In genomic region chr16:11537663-11538062, GRCm38 (mm10) we compare ENCODE assay signal across 19 mouse cellular contexts.
DNase-seq lines count a peak whose midpoint lies in the region; ATAC-seq and TF ChIP-seq lines count a peak whose summit lies in the region.
"Had no signal": no experiment of that assay in that cellular context is flagged by ENCODE, and none has a peak within 500 bp of the region (broad histone marks: within the 10 kb centered on the region; RNA-seq: fewer than 3 reads in every experiment).

No protein-coding gene starts in this region.

- no peak for TF ChIP-seq POLR2A in brain, embryonic 14.5 days (IDR thresholded peaks at IDR 0.05; ENCODE audit: borderline replicate concordance, extremely low read depth, insufficient read depth, insufficient read length, poor library complexity, severe bottlenecking)
- no peak for TF ChIP-seq POLR2A in limb, embryonic 14.5 days (IDR thresholded peaks at IDR 0.05; ENCODE audit: borderline replicate concordance, extremely low read depth, insufficient read depth, insufficient read length)

- ATAC-seq in hindbrain, embryonic 13.5 days (ENCODE audit: low FRiP score), result no peak
- no peak for ATAC-seq in limb, embryonic 14.5 days (ENCODE audit: low FRiP score, low read depth)
- ATAC-seq in erythroblast, adult 5-6 weeks (replicated peaks; ENCODE audit: low FRiP score, poor library complexity, severe bottlenecking), result no peak

- no peaks in the 10 kb centered on the region for H3K36me3 ChIP-seq in hindbrain, embryonic 10.5 days
- no peaks in the 10 kb centered on the region for H3K36me3 ChIP-seq in hindbrain, embryonic 13.5 days
- no peaks in the 10 kb centered on the region for H3K36me3 ChIP-seq in limb, embryonic 14.5 days (ENCODE audit: control insufficient read depth, insufficient read depth, low read length)
- H3K36me3 ChIP-seq: heart, embryonic 15.5 days; hindbrain, embryonic 15.5 days; liver, embryonic 15.5 days; midbrain, embryonic 12.5 days; neural tube, embryonic 12.5 days had no signal

- no peaks in the 10 kb centered on the region for H3K27me3 ChIP-seq in hindbrain, embryonic 10.5 days (ENCODE audit: insufficient read depth, poor library complexity, severe bottlenecking)
- H3K27me3 ChIP-seq in hindbrain, embryonic 13.5 days, result no peaks in the 10 kb centered on the region
- H3K27me3 ChIP-seq in limb, embryonic 14.5 days (ENCODE audit: control insufficient read depth, insufficient read depth, low read length), result no peaks in the 10 kb centered on the region
- H3K27me3 ChIP-seq: heart, embryonic 15.5 days; hindbrain, embryonic 15.5 days; liver, embryonic 15.5 days; midbrain, embryonic 12.5 days; neural tube, embryonic 12.5 days had no signal

- no peak overlapping the region for H3K4me3 ChIP-seq in hindbrain, embryonic 10.5 days
- H3K4me3 ChIP-seq in hindbrain, embryonic 13.5 days, result no peak overlapping the region
- no peak overlapping the region for H3K4me3 ChIP-seq in limb, embryonic 14.5 days (replicated peaks; ENCODE audit: low read length)
- H3K4me3 ChIP-seq: heart, embryonic 15.5 days; hindbrain, embryonic 15.5 days; left cerebral cortex, adult 2 months; liver, embryonic 15.5 days; midbrain, embryonic 12.5 days; neural tube, embryonic 12.5 days had no signal

- no peak overlapping the region for H3K4me2 ChIP-seq in hindbrain, embryonic 13.5 days
- H3K4me2 ChIP-seq in limb, embryonic 14.5 days (replicated peaks; ENCODE audit: low read depth, low read length, severe bottlenecking), result no peak overlapping the region
- H3K4me2 ChIP-seq: heart, embryonic 15.5 days; hindbrain, embryonic 15.5 days; liver, embryonic 15.5 days; midbrain, embryonic 12.5 days; neural tube, embryonic 12.5 days had no signal

- H3K27ac ChIP-seq in hindbrain, embryonic 10.5 days, result no peak overlapping the region
- H3K27ac ChIP-seq in hindbrain, embryonic 13.5 days, result no peak overlapping the region
- H3K27ac ChIP-seq in limb, embryonic 14.5 days (replicated peaks; ENCODE audit: low read depth, low read length), result no peak overlapping the region
- H3K27ac ChIP-seq: heart, embryonic 15.5 days; hindbrain, embryonic 15.5 days; left cerebral cortex, adult 2 months; liver, embryonic 15.5 days; midbrain, embryonic 12.5 days; neural tube, embryonic 12.5 days had no signal

- peak; percentile 15 for DNase-seq in hindbrain, embryonic 10.5 days (ENCODE audit: low spot score)
- peak; percentile 48 for DNase-seq in brain, adult 2 months (ENCODE audit: low read depth, low spot score)
- DNase-seq in brain, embryonic 14.5 days (ENCODE audit: low read depth), result peak; percentile 38
- DNase-seq in limb, embryonic 14.5 days (ENCODE audit: low spot score), result peak; percentile 16
- no peak for DNase-seq in right cerebral cortex, adult 2 months (ENCODE audit: low spot score in 2 of 2)
- DNase-seq: adrenal gland, postnatal 25 days; cerebellum, adult 9-10 months; kidney, adult 11 months; kidney, postnatal 14 days; lung, postnatal 36 days; right cerebral cortex, postnatal 25 days had no signal

- 47% methylated on average over 5 of the region's 5 CpGs for WGBS in hindbrain, embryonic 10.5 days
- 52% methylated on average over 5 of the region's 5 CpGs for WGBS in hindbrain, embryonic 13.5 days
- 28% methylated on average over 5 of the region's 5 CpGs for WGBS in limb, embryonic 14.5 days

- H3K9ac ChIP-seq in hindbrain, embryonic 13.5 days, result no peak overlapping the region
- no peak overlapping the region for H3K9ac ChIP-seq in limb, embryonic 14.5 days (ENCODE audit: low read depth, low read length, severe bottlenecking)
- H3K9ac ChIP-seq: heart, embryonic 15.5 days; hindbrain, embryonic 15.5 days; liver, embryonic 15.5 days; midbrain, embryonic 12.5 days; neural tube, embryonic 12.5 days had no signal

- H3K4me1 ChIP-seq in hindbrain, embryonic 10.5 days (replicated peaks), result peaks cover 27% of the 10 kb centered on the region
- H3K4me1 ChIP-seq in hindbrain, embryonic 13.5 days (replicated peaks), result peaks cover 4% of the 10 kb centered on the region
- H3K4me1 ChIP-seq in limb, embryonic 14.5 days (ENCODE audit: control insufficient read depth, insufficient read depth, low read length), result peaks cover 14% of the 10 kb centered on the region
- H3K4me1 ChIP-seq: liver, embryonic 15.5 days; neural tube, embryonic 12.5 days had no signal

- TF ChIP-seq CTCF in brain, embryonic 14.5 days (IDR thresholded peaks at IDR 0.05; ENCODE audit: borderline replicate concordance, extremely low read depth, insufficient read depth, insufficient read length), result no peak

- no peaks in the 10 kb centered on the region for H3K9me3 ChIP-seq in hindbrain, embryonic 10.5 days
- H3K9me3 ChIP-seq in hindbrain, embryonic 13.5 days, result no peaks in the 10 kb centered on the region
- H3K9me3 ChIP-seq in limb, embryonic 14.5 days (ENCODE audit: control insufficient read depth, low read length), result no peaks in the 10 kb centered on the region
- H3K9me3 ChIP-seq: heart, embryonic 15.5 days; hindbrain, embryonic 15.5 days; liver, embryonic 15.5 days; midbrain, embryonic 12.5 days; neural tube, embryonic 12.5 days had no signal

Comparison
In these comparisons a context has a peak if more than half of its experiments do, and no peak if none do; other contexts are left out.
1. DNase-seq: peak in hindbrain, embryonic 10.5 days (single experiment), brain, adult 2 months (single experiment), brain, embryonic 14.5 days (single experiment) and limb, embryonic 14.5 days (single experiment); none in right cerebral cortex, adult 2 months (0 of 2).